Mouse (Mus musculus) MEL (cell line): Measurements from ENCODE around the gene Dnajc2. TPM values are rescaled to one million over a fixed set of nuclear protein-coding genes. Genes with fewer than 3 reads are reported as not detected.

Source experiments
- DNase-seq: peaks from one replicate; pipeline ENCODE4 v3.0.0; 2011; ENCODE audit warnings: low read depth, low spot score
- H3K27ac ChIP-seq: 2 replicates; pipeline ENCODE4 v1.5.1; 2012; ENCODE audit warnings: low read depth, mild to moderate bottlenecking, control low read depth, low read length, moderate library complexity; ENCODE audit not compliant: control insufficient read depth
- H3K27me3 ChIP-seq, 2 experiments: fragments of 150-350 bp in 1 of 2; sonication (generic) in 1 of 2; 2 replicates each; pipeline ENCODE4 v1.6.1; 2012; ENCODE audit warnings: low read length in 2 of 2, mild to moderate bottlenecking in 2 of 2, improper control_type of control experiment in 1 of 2, moderate library complexity in 1 of 2; ENCODE audit not compliant: insufficient read depth in 2 of 2, control insufficient read depth in 1 of 2
- H3K36me3 ChIP-seq, 2 experiments: 2 replicates each; pipeline ENCODE4 v1.6.1; 2012 to 2014; ENCODE audit warnings: low read length in 2 of 2, improper control_type of control experiment in 1 of 2, inconsistent platforms in 1 of 2, mild to moderate bottlenecking in 1 of 2; ENCODE audit not compliant: insufficient read depth in 2 of 2, control insufficient read depth in 1 of 2
- H3K4me1 ChIP-seq, 2 experiments: fragments of 150-350 bp in 1 of 2; sonication (generic) in 1 of 2; 2 replicates each; pipeline ENCODE4 v1.6.1; 2012; ENCODE audit warnings: low read length in 2 of 2, improper control_type of control experiment in 1 of 2, mild to moderate bottlenecking in 1 of 2; ENCODE audit not compliant: insufficient read depth in 2 of 2, control insufficient read depth in 1 of 2
- H3K4me3 ChIP-seq, 2 experiments: fragments of 150-350 bp in 1 of 2; sonication (generic) in 1 of 2; 2 replicates each; pipeline ENCODE4 v1.5.1; 2012; ENCODE audit warnings: low read depth in 2 of 2, low read length in 2 of 2, mild to moderate bottlenecking in 2 of 2, moderate library complexity in 2 of 2, control low read depth in 1 of 2, improper control_type of control experiment in 1 of 2; ENCODE audit not compliant: control insufficient read depth in 1 of 2, insufficient read depth in 1 of 2
- H3K79me2 ChIP-seq: 2 replicates; pipeline ENCODE4 v1.6.1; 2012; ENCODE audit warnings: mild to moderate bottlenecking, low read length, moderate library complexity; ENCODE audit not compliant: control insufficient read depth, poor library complexity, insufficient read depth
- H3K9ac ChIP-seq: 2 replicates; pipeline ENCODE4 v1.6.1; 2012; ENCODE audit warnings: low read depth, mild to moderate bottlenecking, control low read depth, low read length, moderate library complexity; ENCODE audit not compliant: control insufficient read depth, poor library complexity, severe bottlenecking
- H3K9me3 ChIP-seq: fragments of 150-350 bp; sonication (generic); replicated peaks from 2 replicates; pipeline ENCODE4 v1.6.1; 2012; ENCODE audit warnings: mild to moderate bottlenecking, low read length, improper control_type of control experiment, moderate library complexity; ENCODE audit not compliant: insufficient read depth
- CTCF ChIP-seq, 3 experiments: IDR thresholded peaks in 2 of 3; conservative IDR thresholded peaks in 1 of 3; 2 replicates each; pipeline ENCODE4 v1.5.1; 2011 to 2012; ENCODE audit warnings: low read length in 3 of 3, low read depth in 2 of 3, mild to moderate bottlenecking in 2 of 3, improper control_type of control experiment in 1 of 3, inconsistent platforms in 1 of 3, mixed read lengths in 1 of 3, moderate library complexity in 1 of 3; ENCODE audit not compliant: control insufficient read depth in 1 of 3, insufficient read depth in 1 of 3, poor library complexity in 1 of 3, severe bottlenecking in 1 of 3
- ELF1 ChIP-seq: IDR thresholded peaks from 2 replicates; pipeline ENCODE4 v1.6.1; 2014; ENCODE audit warnings: low read depth, mild to moderate bottlenecking, inconsistent platforms, low read length, improper control_type of control experiment, moderate library complexity
- EP300 ChIP-seq, 2 experiments: IDR thresholded peaks; 2 replicates each; pipeline ENCODE4 v1.6.1; 2011; ENCODE audit warnings: improper control_type of control experiment in 2 of 2, low read length in 2 of 2, low read depth in 1 of 2, mild to moderate bottlenecking in 1 of 2
- ETS1 ChIP-seq: IDR thresholded peaks from 2 replicates; pipeline ENCODE4 v1.6.1; 2012; ENCODE audit warnings: low read depth, mild to moderate bottlenecking, inconsistent platforms, low read length, improper control_type of control experiment, moderate library complexity
- GABPA ChIP-seq: IDR thresholded peaks from 2 replicates; pipeline ENCODE4 v1.6.1; 2012; ENCODE audit warnings: low read depth, mild to moderate bottlenecking, inconsistent platforms, low read length, improper control_type of control experiment, moderate library complexity
- HCFC1 ChIP-seq: IDR thresholded peaks from 2 replicates; pipeline ENCODE4 v1.6.1; 2012; ENCODE audit warnings: low read depth, mild to moderate bottlenecking, inconsistent platforms, low read length, improper control_type of control experiment, moderate library complexity
- KAT2A ChIP-seq: conservative IDR thresholded peaks from 2 replicates; pipeline ENCODE4 v1.6.1; 2012; ENCODE audit warnings: low read depth, low read length, improper control_type of control experiment, inconsistent platforms
- MAFK ChIP-seq: IDR thresholded peaks from 2 replicates; pipeline ENCODE4 v1.6.1; 2011; ENCODE audit warnings: low read depth, mild to moderate bottlenecking, low read length, improper control_type of control experiment, borderline replicate concordance
- MAX ChIP-seq: IDR thresholded peaks from 2 replicates; pipeline ENCODE4 v1.6.1; 2011; ENCODE audit warnings: low read length, improper control_type of control experiment
- MEF2A ChIP-seq: IDR thresholded peaks from 2 replicates; pipeline ENCODE4 v1.6.1; 2014; ENCODE audit warnings: low read depth, mild to moderate bottlenecking, inconsistent platforms, low read length, improper control_type of control experiment; ENCODE audit not compliant: poor library complexity, insufficient replicate concordance, severe bottlenecking; ENCODE audit errors: extremely low read depth
- MXI1 ChIP-seq: IDR thresholded peaks from 2 replicates; pipeline ENCODE4 v1.6.1; 2011; ENCODE audit warnings: mild to moderate bottlenecking, low read depth, low read length, improper control_type of control experiment
- MYB ChIP-seq: IDR thresholded peaks from 2 replicates; pipeline ENCODE4 v1.6.1; 2011; ENCODE audit warnings: mild to moderate bottlenecking, low read depth, low read length, improper control_type of control experiment
- NELFE ChIP-seq: IDR thresholded peaks from 2 replicates; pipeline ENCODE4 v1.6.1; 2011; ENCODE audit warnings: low read depth, low read length, improper control_type of control experiment
- NRF1 ChIP-seq: IDR thresholded peaks from 2 replicates; pipeline ENCODE4 v1.6.1; 2014; ENCODE audit warnings: low read depth, mild to moderate bottlenecking, inconsistent platforms, low read length, improper control_type of control experiment, moderate library complexity; ENCODE audit not compliant: poor library complexity, insufficient read depth, severe bottlenecking
- POLR2A ChIP-seq, 2 experiments: IDR thresholded peaks; 2 replicates each; pipeline ENCODE4 v1.6.1; 2011 to 2012; ENCODE audit warnings: low read length in 2 of 2, mild to moderate bottlenecking in 2 of 2, control low read depth in 1 of 2, improper control_type of control experiment in 1 of 2, low read depth in 1 of 2, moderate library complexity in 1 of 2; ENCODE audit not compliant: control insufficient read depth in 1 of 2, insufficient read depth in 1 of 2, poor library complexity in 1 of 2
- POLR2AphosphoS5 ChIP-seq: IDR thresholded peaks from 2 replicates; pipeline ENCODE4 v1.6.1; 2012; ENCODE audit warnings: low read depth, borderline replicate concordance, mild to moderate bottlenecking, inconsistent platforms, low read length, moderate library complexity, mixed read lengths
- SMC3 ChIP-seq: IDR thresholded peaks from 2 replicates; pipeline ENCODE4 v1.6.1; 2011; ENCODE audit warnings: low read depth, low read length, improper control_type of control experiment
- TCF12 ChIP-seq: IDR thresholded peaks from 2 replicates; pipeline ENCODE4 v1.6.1; 2014; ENCODE audit warnings: low read depth, mild to moderate bottlenecking, inconsistent platforms, low read length, improper control_type of control experiment, moderate library complexity
- polyA plus RNA-seq, 2 experiments: library from polyadenylated mRNA; stranded (reverse) in 1 of 2; unstranded in 1 of 2; fragments of >175 nt in 1 of 2; fragments of >200 nt in 1 of 2; gene quantifications; 2 replicates each; pipeline versions ENCODE4 v1.2.1 to v1.2.4; 2012; ENCODE audit warnings: low replicate concordance in 2 of 2, low read depth in 1 of 2; ENCODE audit not compliant: insufficient read length in 2 of 2, insufficient read depth in 1 of 2, missing spikeins in 1 of 2
- total RNA-seq: library from RNA; depleted of rRNA; stranded (reverse); fragments of 300-350 nt; gene quantifications from 2 replicates; pipeline ENCODE4 v1.2.3, GENCODE M21; 2012

The Dnajc2 gene
- total and polyA plus RNA-seq, 3 experiments: 64.7 to 211 (median 199) TPM

DNA sequence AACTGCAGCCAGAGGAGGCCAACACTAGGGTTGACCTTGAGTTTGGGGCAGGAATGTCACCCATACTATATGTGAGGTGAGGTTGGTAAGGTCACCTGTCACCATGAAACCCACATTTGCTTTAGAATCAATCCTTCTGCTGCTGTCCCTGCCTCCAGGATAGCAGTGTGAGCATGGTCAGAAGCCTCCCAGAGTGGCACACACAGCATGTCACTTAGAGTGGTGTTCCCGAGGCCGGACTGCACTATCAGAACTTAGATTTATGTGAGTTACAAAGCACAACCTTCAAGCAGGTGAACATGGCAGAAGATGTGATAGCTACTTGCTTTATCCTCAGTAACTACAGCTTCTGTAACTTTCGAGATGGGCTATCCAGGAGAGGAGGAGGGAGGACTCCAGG is 46.7 kb upstream of the Dnajc2 start:
- Histone ChIP-seq H3K9me3 (no peaks in the 10 kb centered on the region), H3K79me2 (no peaks in the 10 kb centered on the region), H3K4me1 (no peaks in the 10 kb centered on the region), H3K9ac (no peak overlapping the region), H3K27ac (no peak overlapping the region), H3K4me3 (no peak overlapping the region), H3K27me3 (peaks cover 0 to 10% of the 10 kb centered on the region in 2 experiments; a peak in 2 of 4 replicates), H3K36me3 (no peaks in the 10 kb centered on the region)
- TF ChIP-seq MYB (no peak), MEF2A (no peak), GABPA (no peak), NELFE (no peak), MXI1 (no peak), EP300 (IDR thresholded peaks at IDR 0.05; ENCODE audit: low read depth in 1 of 2, low read length in 2 of 2) (no peak), HCFC1 (no peak), TCF12 (no peak), KAT2A (no peak), POLR2A (IDR thresholded peaks at IDR 0.05; ENCODE audit: control insufficient read depth in 1 of 2, insufficient read depth in 1 of 2, low read depth in 1 of 2, low read length in 2 of 2, poor library complexity in 1 of 2) (no peak)
- no peak for DNase-seq

DNA sequence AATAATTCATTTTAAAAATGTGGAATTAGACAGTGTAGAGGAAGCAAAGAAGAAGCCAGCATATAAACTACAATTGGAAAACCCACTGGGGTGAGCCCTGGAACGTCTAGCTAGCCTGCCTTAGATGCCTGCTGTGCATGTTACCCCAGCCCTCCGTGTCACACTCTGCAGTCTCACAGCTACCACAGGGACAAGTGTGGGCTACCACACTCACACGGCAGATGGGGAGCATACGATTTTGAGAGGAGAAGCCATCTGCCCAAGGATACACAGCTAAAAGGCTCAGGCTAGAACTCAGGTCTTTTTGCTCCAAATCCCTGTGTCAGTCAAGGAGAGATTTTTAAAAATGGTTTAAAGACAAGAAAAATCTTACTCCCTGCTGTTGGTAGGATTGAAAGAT is 43.8 kb upstream of the Dnajc2 start:
- H3K9me3 ChIP-seq: no peaks in the 10 kb centered on the region
- H3K79me2 ChIP-seq: no peaks in the 10 kb centered on the region
- no peak for DNase-seq
- peaks cover 0 to 7% of the 10 kb centered on the region in 2 experiments; a peak in 2 of 4 replicates for H3K27me3 ChIP-seq
- no peaks in the 10 kb centered on the region for H3K4me1 ChIP-seq
- no peak overlapping the region for H3K9ac ChIP-seq
- no peaks in the 10 kb centered on the region for H3K36me3 ChIP-seq
- H3K27ac ChIP-seq: no peak overlapping the region
- H3K4me3 ChIP-seq: no peak overlapping the region
- no peak for TF ChIP-seq SMC3
- no peak for TF ChIP-seq CTCF (IDR thresholded peaks at IDR 0.05 in 2 of 3, conservative IDR thresholded peaks at IDR 0.05 in 1 of 3; ENCODE audit: control insufficient read depth in 1 of 3, insufficient read depth in 1 of 3, low read depth in 2 of 3, low read length in 3 of 3, poor library complexity in 1 of 3, severe bottlenecking in 1 of 3)
- no peak for TF ChIP-seq ETS1
- TF ChIP-seq NRF1: no peak
- TF ChIP-seq MAX: no peak
- TF ChIP-seq, all 39 proteins: peak for 0

DNA sequence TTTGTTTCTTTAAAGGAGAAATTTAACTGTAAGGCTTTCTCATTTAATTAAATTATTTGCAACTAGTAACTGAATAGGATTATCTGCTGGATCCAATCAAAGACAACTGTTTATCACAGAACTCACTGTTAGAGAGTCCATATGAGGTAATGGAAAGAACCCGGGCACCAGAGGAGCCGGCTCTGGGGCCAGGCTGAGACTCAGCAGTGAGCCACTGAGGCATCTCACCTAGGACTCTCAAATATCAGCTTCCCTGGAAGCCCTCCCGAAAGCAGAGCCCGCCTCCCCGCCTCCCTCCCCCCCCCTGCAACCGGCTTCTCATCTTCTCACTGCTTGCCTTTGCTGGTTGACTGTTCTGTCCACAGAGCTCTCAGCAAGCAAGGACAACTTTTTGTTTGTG is 42.6 kb upstream of the Dnajc2 start:
- no peaks in the 10 kb centered on the region for H3K4me1 ChIP-seq
- peaks cover 2 to 7% of the 10 kb centered on the region in 2 experiments; a peak in 3 of 4 replicates for H3K27me3 ChIP-seq
- H3K79me2 ChIP-seq: no peaks in the 10 kb centered on the region
- no peak for DNase-seq
- H3K9ac ChIP-seq: no peak overlapping the region
- no peak overlapping the region for H3K4me3 ChIP-seq
- H3K27ac ChIP-seq: no peak overlapping the region
- H3K36me3 ChIP-seq: no peaks in the 10 kb centered on the region
- TF ChIP-seq MAFK (no peak), ELF1 (no peak), KAT2A (no peak), NRF1 (no peak), POLR2AphosphoS5 (no peak)
- no peaks in the 10 kb centered on the region for H3K9me3 ChIP-seq
